Mouse (Mus musculus) left cerebral cortex, postnatal 4 days (tissue): ENCODE measurements at regions not wholly inside any gene's neighbourhood (a gene's known extent, or its start where the extent isn't known, plus 50 kb on each side); places are given as distances from the start of the nearest gene placed in this dataset.
A peak's percentile ranks its signal among the peaks of the same experiment; 100 is the strongest.

ENCODE experiments used
- DNase-seq: peaks from one replicate; pipeline ENCODE4 v3.0.0-alpha.2; 2022
- intact Hi-C: fragments of 180-260 bp; cut with DNase I; formaldehyde crosslinking; loops from one replicate; pipeline ENCODE4 v1.15.1; 2025

- intact Hi-C loops: no loop called here
- DNase-seq: no peak
Measured at GRCm38 (mm10) chr3:132237344-132237743, 152.3 kb downstream of the Dkk2 start.

- intact Hi-C loops: no loop called here
- no peak for DNase-seq
Measured at GRCm38 (mm10) chr3:132257834-132258233, 172.7 kb downstream of the Dkk2 start.

- intact Hi-C loops: no loop called here
- no peak for DNase-seq
Measured at GRCm38 (mm10) chr3:132269641-132270040, 184.5 kb downstream of the Dkk2 start.

GRCm38 (mm10) chr3:132274786-132275185, 189.7 kb downstream of the Dkk2 start:
- peak; percentile 72 for DNase-seq
- intact Hi-C loops: no loop called here

GRCm38 (mm10) chr3:132277771-132278170, 192.7 kb downstream of the Dkk2 start:
- DNase-seq: no peak
- intact Hi-C loops: no loop called here

- no peak for DNase-seq
- intact Hi-C loops: no loop called here
Measured at GRCm38 (mm10) chr3:132287714-132288113, 202.6 kb downstream of the Dkk2 start.

- no peak for DNase-seq
- intact Hi-C loops: no loop called here
Measured at GRCm38 (mm10) chr3:132326961-132327360, 241.9 kb downstream of the Dkk2 start.

- DNase-seq: no peak
- intact Hi-C loops: no loop called here
Measured at GRCm38 (mm10) chr3:132343625-132344024, 258.5 kb downstream of the Dkk2 start.

GRCm38 (mm10) chr3:132345856-132346255, 260.8 kb downstream of the Dkk2 start:
- intact Hi-C loops: no loop called here

GRCm38 (mm10) chr3:132349602-132350001, 264.5 kb downstream of the Dkk2 start:
- DNase-seq: no peak
- intact Hi-C loops: no loop called here

More at GRCm38 (mm10) chr3:132345856-132346255, 260.8 kb downstream of the Dkk2 start:
- no peak for DNase-seq

GRCm38 (mm10) chr3:132353204-132353603, 268.1 kb downstream of the Dkk2 start:
- DNase-seq: no peak
- intact Hi-C loops: no loop called here

GRCm38 (mm10) chr3:132359596-132359995, 270.0 kb upstream of the Gimd1 start:
- intact Hi-C loops: no loop called here
- no peak for DNase-seq

- no peak for DNase-seq
- intact Hi-C loops: no loop called here
Measured at GRCm38 (mm10) chr3:132375579-132375978, 254.0 kb upstream of the Gimd1 start.

- intact Hi-C loops: no loop called here
- DNase-seq: no peak
Measured at GRCm38 (mm10) chr3:132417742-132418141, 211.9 kb upstream of the Gimd1 start.

GRCm38 (mm10) chr3:132425819-132426671, 203.6 kb upstream of the Gimd1 start:
- DNase-seq: no peak
- intact Hi-C loops: no loop called here

- intact Hi-C loops: no loop called here
- DNase-seq: no peak
Measured at GRCm38 (mm10) chr3:132427244-132427643, 202.4 kb upstream of the Gimd1 start.

- DNase-seq: no peak
- intact Hi-C loops: no loop called here
Measured at GRCm38 (mm10) chr3:132428148-132428547, 201.5 kb upstream of the Gimd1 start.

- DNase-seq: no peak
- intact Hi-C loops: no loop called here
Measured at GRCm38 (mm10) chr3:132431805-132432204, 197.8 kb upstream of the Gimd1 start.

GRCm38 (mm10) chr3:132441226-132441625, 188.4 kb upstream of the Gimd1 start:
- no peak for DNase-seq
- intact Hi-C loops: no loop called here

- intact Hi-C loops: no loop called here
- DNase-seq: no peak
Measured at GRCm38 (mm10) chr3:132453927-132454326, 175.7 kb upstream of the Gimd1 start.

GRCm38 (mm10) chr3:132462348-132462959, 167.2 kb upstream of the Gimd1 start:
- no peak for DNase-seq
- intact Hi-C loops: no loop called here

GRCm38 (mm10) chr3:132471070-132471469, 158.6 kb upstream of the Gimd1 start:
- no peak for DNase-seq
- intact Hi-C loops: no loop called here
